Mouse (Mus musculus) heart, adult 18-20 months (tissue): Measurements from ENCODE around the gene Mpeg1. TPM values are rescaled to one million over a fixed set of nuclear protein-coding genes. Genes with fewer than 3 reads are reported as not detected.

Experiments used
- DNase-seq, 2 experiments: peaks; one replicate each; pipeline ENCODE4 v3.0.0; 2021 to 2022; ENCODE audit warnings: mixed read lengths in 1 of 2
- total RNA-seq, 2 experiments: library from RNA; stranded (reverse); gene quantifications; 2 replicates each; pipeline ENCODE4 v1.2.3; 2021

Gene Mpeg1
- total RNA-seq, 2 experiments from 2014 or later = 7.6 to 9.6 TPM

GRCm38 (mm10) chr19:12465530-12466144 lies 5.1 kb downstream of the Mpeg1 start:
- no peak for DNase-seq

DNA sequence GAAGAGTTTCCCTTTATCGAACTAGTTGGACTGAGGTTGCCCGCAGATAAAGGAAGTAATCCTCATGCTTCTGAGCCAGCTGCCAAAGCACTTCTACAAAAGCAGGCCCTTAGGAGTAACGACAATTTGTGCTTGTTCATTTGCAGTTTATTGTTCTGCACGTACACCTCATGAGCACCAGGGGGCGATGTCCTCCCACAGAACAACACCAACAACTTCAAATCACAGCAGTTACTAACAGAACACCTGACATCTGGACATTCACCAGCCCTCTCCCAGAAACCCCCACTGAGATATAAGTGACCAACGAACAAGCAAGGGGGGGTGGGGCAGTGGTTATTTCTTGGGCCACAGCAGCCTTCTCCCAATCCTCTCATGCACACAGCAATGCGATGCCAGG lies 5.6 kb downstream of the Mpeg1 start:
- DNase-seq = peak; percentile 77 to 78

GRCm38 (mm10) chr19:12467436-12467835 lies 6.9 kb downstream of the Mpeg1 start:
- DNase-seq = peak in 1 of 2 experiments; percentile 60

DNA sequence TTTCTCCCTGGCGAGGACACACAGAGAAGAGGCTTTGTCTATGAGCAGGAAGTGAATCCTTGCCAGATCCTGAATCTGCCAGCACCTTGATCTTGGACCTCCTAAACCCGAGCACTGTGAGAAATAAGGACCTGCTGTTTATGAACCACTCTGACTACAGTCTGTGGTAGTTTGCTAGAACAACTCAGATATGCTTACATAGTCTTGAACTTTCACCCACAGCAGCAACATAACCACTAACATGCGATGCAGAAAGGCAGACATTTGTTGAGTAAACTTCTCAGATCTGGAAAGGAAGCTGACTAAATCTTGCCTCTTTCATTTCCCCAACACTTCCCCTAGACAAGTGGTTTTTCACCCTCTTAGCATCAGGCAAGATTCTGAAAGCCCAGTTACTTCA lies 11.3 kb downstream of the Mpeg1 start:
- DNase-seq = no peak

GRCm38 (mm10) chr19:12472381-12472976 lies 11.9 kb downstream of the Mpeg1 start:
- DNase-seq = no peak

GRCm38 (mm10) chr19:12473201-12473641 lies 12.6 kb downstream of the Mpeg1 start:
- no peak for DNase-seq

- DNase-seq = no peak
These were observed 13.4 kb downstream of the Mpeg1 start for GRCm38 (mm10) chr19:12473951-12474350.

- DNase-seq = peak; percentile 93 to 94
These were observed 15.0 kb downstream of the Mpeg1 start for GRCm38 (mm10) chr19:12475380-12476250.

DNA sequence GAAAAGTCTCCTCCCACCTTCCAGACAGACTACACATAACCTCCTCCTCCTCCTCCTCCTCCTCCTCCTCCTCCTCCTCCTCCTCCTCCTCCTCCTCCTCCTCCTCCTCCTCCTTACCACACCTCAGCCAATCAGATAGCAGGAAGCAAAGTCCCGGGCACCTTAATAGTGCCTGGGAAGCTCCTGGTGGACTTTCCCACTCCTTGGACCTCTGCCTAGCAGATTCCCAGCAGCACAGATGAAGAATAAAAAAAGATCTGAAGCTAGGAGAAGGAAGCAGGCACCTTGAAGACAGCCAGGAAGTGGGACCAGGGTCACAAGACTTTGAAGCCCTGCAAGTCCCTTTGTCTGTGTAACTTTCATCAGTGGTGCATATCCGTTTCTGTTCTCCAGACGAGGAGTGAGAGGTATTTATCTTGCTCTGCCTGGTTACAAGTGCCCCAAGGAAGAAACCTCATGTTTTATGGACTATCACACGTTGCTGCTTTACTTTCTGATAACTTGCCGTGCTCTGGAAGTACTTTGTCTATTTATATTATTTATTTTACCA lies 16.2 kb downstream of the Mpeg1 start:
- no peak for DNase-seq

DNA sequence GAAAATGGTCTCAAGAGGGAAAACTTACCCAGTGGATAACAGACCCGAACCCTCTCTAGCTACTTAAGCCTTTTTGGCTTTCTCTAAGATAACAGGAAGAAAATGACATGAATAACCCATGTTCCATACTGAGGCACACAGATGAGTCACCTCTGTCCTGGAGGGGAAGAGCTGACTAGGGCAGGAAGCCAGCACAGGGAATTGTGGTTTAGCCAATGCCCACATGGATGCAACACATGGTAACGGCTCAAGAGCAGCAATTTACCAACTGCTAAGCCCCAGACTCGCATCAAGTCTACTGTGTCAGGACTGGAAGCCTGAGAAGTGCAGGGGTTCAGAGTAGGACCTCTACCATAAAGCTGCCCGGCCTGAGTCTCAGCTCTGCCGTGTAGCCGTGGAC lies 17.8 kb downstream of the Mpeg1 start:
- DNase-seq = no peak

DNA sequence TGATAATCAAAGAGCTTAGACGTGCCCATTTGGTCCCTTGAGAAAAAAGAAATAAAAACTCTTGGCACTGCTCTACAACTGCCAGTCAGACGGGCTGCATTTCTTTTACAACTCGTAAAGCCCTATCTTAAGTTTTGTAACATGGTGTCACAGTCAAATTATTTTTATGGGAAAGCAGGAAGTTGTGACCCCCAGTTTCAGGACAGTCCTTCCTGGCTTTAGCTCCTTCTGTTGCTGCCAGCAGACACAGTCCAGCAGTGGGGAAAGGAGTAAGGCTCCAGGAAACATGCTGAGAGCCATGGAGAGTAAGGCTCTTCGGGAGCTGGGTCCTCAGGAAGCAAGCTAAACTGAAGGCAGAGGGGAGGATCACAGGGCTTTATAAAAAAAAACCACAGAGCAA lies 23.2 kb downstream of the Mpeg1 start:
- DNase-seq = peak; percentile 62 to 80

- DNase-seq = no peak
These were observed 23.6 kb downstream of the Mpeg1 start for GRCm38 (mm10) chr19:12484210-12484609.

GRCm38 (mm10) chr19:12485223-12485622 lies 24.6 kb downstream of the Mpeg1 start:
- DNase-seq = no peak

DNA sequence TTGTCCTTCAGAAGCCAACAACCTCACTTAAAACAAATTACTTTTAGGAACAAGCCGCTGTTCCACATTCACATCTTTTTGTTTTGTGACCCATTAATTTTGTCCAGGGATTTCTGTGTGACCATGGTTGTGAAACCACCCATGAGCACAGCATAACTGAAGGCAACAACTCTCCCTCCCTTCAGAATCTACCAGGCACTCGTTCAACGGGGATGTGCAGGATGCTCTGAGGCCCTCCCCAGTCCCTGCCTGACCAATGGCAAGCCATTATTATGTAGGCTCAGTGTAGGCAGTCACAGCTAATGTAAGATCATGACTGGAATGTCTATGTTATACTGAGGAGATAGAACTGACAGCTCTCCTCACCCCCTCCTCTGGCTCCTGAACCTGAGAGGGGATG lies 25.1 kb downstream of the Mpeg1 start:
- DNase-seq = peak in 1 of 2 experiments; percentile 25

DNA sequence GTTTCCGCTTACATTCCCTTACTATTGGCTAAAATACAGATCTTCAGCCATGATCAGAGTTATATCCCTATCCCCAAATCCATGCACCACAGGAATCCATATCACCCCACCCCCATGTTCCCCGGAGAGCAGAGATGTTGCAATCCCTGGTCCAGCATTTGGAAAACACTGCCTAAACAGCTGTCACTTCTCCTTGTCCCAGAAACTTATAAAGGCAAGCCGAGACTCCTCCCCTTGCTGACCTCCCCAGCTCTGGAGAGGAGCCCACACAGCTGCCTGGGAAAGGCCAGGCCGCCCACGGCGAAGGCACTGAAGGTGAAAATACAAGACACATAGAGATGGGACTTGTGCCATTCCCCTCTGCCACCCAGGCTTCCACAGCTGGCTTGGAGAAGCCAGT lies 26.3 kb downstream of the Mpeg1 start:
- DNase-seq = peak; percentile 93

DNA sequence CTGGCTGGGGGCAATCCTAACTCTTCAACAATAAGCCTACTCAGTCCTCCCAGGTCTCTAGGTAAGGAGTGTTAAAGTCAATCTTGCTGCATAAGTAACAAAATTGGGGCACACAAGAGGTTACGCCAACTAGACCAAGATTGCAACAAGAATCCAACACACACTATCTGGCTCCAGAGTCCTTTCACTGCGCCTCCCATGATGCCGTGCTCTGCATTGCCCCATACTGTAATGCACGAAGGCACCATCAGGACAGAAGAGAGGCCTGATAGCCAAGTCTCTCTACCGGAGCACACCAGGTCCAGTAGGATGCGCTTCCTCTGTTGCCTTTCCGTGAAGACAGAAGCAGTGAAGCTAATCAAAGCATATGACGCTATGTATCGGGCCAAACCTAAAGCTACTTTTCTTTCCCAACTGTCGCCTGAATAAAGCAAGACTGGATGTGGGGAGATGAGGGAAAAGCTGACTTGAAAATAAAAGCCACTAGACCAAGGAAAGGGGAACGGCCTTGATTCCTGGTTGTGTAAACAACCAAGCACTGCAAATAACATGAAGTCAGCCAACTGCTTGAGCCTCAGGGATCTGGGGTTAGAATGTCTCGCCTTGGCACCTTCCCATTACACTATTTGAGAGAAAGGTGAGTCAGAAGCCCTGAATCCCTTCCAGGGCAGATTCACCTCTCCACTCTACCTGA lies 27.1 kb downstream of the Mpeg1 start:
- peak in 1 of 2 experiments; percentile 38 for DNase-seq

- peak in 1 of 2 experiments; percentile 64 for DNase-seq
These were observed 27.8 kb downstream of the Mpeg1 start for GRCm38 (mm10) chr19:12488205-12488966.

GRCm38 (mm10) chr19:12488969-12489674 lies 28.5 kb downstream of the Mpeg1 start:
- peak; percentile 72 to 76 for DNase-seq

DNA sequence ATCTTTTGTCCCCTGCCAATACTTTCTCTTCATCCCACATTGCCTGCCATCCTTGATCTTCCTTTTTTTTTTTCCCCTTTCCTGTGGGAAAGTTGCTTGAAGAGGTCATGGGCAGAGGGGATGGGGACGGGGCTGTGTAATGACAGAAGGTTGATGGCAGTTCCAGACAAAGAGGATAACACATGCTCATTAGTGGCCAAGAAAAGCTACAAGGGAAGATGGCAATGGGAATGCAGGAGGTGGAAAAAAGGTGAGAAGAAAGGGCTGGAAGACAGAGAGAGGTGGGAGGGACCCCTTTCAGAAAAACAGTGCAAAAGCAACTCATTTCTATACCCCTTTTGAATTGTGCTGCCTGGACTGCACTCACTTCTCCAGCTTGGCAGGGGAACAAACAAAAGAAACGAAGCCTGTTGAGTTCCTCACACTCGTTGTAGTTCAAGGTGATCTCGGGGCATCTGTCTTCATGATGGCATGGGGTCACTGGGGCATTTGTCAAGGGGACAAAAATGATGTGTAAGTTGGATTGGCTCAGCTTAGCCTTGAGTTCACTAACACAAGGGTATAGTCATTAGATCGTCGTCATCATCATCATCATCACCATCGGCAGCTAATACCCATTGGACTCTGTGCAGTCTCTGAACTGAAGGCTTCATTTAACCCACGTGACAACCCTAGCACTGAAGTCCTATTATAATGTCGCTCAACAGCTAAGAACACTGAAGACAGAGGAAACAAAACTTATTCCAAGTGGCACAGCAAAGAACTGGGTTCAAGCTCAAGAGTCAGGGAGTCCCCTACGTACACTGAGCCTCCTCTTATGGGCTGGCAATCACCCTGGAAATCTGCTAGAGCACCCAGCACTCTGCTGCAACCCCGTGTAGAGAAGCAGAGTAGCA lies 29.3 kb downstream of the Mpeg1 start:
- DNase-seq = no peak

GRCm38 (mm10) chr19:12491636-12492035 lies 31.1 kb downstream of the Mpeg1 start:
- no peak for DNase-seq
